Comparison of ENCODE assay signal across 10 mouse cellular contexts in the genomic region with DNA sequence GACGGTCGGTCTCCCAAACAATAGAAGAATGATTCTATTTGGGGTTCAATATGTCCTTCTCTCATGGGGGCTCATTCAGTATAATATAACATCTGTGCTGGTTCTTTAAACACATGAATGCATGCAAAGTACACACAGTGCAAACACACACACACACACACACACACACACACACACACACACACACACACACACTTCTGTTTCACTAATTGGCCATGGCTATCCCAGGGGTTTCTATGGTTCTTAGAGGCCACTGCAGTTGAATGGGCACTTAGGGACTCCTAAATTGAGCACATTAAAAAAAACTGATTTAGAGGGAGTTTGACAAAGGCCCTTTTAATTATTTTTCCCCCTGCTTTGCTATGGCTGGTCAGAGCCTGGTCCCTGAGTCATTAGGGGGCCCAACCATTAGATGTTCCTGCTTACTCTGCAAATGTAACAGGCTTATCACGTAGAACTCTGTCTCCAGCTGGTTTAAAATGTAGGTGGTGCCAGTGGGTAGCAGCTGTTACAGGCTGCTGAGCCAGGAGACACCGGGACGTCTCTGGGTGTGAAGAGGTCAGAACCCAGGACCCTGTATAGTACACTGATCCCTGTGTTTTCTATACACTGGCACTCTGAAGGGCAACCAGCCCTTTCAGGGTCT.
A peak's percentile ranks its signal among the peaks of the same experiment; 100 is the strongest.
DNase-seq lines count a peak whose midpoint lies in the region; ATAC-seq and TF ChIP-seq lines count a peak whose summit lies in the region.
"Had no signal": no experiment of that assay in that cellular context is flagged by ENCODE, and none has a peak within 500 bp of the region (broad histone marks: within the 10 kb centered on the region; RNA-seq: fewer than 3 reads in every experiment).

No protein-coding gene starts in this region.

- ATAC-seq in heart, embryonic 13.5 days (ENCODE audit: extremely low read depth, insufficient number of reproducible peaks, low FRiP score, low TSS enrichment): no peak
- peak; percentile 90 for ATAC-seq in hindbrain, embryonic 11.5 days (ENCODE audit: low FRiP score)

- H3K36me3 ChIP-seq in heart, embryonic 13.5 days: no peaks in the 10 kb centered on the region
- no peaks in the 10 kb centered on the region for H3K36me3 ChIP-seq in hindbrain, embryonic 11.5 days (ENCODE audit: control insufficient read depth, insufficient read depth, low read length)
- H3K36me3 ChIP-seq: lung, embryonic 15.5 days had no signal

- H3K27me3 ChIP-seq in heart, embryonic 13.5 days (replicated peaks): no peaks in the 10 kb centered on the region
- no peaks in the 10 kb centered on the region for H3K27me3 ChIP-seq in hindbrain, embryonic 11.5 days (ENCODE audit: control insufficient read depth, insufficient read depth, low read length)
- H3K27me3 ChIP-seq: lung, embryonic 15.5 days had no signal

- no peaks in the 10 kb centered on the region for H3K9me3 ChIP-seq in heart, embryonic 13.5 days
- H3K9me3 ChIP-seq in hindbrain, embryonic 11.5 days (ENCODE audit: control insufficient read depth, low read length): no peaks in the 10 kb centered on the region
- H3K9me3 ChIP-seq: lung, embryonic 15.5 days had no signal

- DNase-seq in heart, adult 11 months: no peak
- DNase-seq in brain, embryonic 14.5 days (ENCODE audit: low read depth): peak; percentile 91
- peak; percentile 58 for DNase-seq in hindbrain, embryonic 11.5 days (ENCODE audit: low spot score)
- DNase-seq in mesoderm, embryonic 11.5 days (ENCODE audit: low read depth, low spot score): peak; percentile 44
- DNase-seq in thymus, adult 18-20 months: no peak
- DNase-seq in ovary, postnatal 36 days (ENCODE audit: low spot score): no peak
- no peak for DNase-seq in left cerebral cortex, postnatal 14 days (ENCODE audit: low spot score in 2 of 2)
- DNase-seq: gastrocnemius, postnatal 14 days had no signal

- intact Hi-C loops in left cerebral cortex, postnatal 14 days (cut with DNase I): no loop called here

- peak overlapping the region; percentile 50; the same call in 1 of the 2 replicates for H3K9ac ChIP-seq in heart, embryonic 13.5 days
- no peak overlapping the region for H3K9ac ChIP-seq in hindbrain, embryonic 11.5 days (ENCODE audit: low read depth, low read length)
- H3K9ac ChIP-seq: lung, embryonic 15.5 days had no signal

- H3K27ac ChIP-seq in heart, embryonic 13.5 days (replicated peaks): 0 out of 2 replicates have a peak overlapping the region, but pooled peaks have one; percentile 39
- H3K27ac ChIP-seq in hindbrain, embryonic 11.5 days (ENCODE audit: low read depth, low read length): peak overlapping the region; percentile 78; the same call in 1 of the 2 replicates
- H3K27ac ChIP-seq: lung, embryonic 15.5 days had no signal

- no peak for TF ChIP-seq POLR2A in brain, embryonic 14.5 days (IDR thresholded peaks at IDR 0.05; ENCODE audit: borderline replicate concordance, extremely low read depth, insufficient read depth, insufficient read length, poor library complexity, severe bottlenecking)

- H3K4me3 ChIP-seq in heart, embryonic 13.5 days: peak overlapping the region; percentile 26
- H3K4me3 ChIP-seq in hindbrain, embryonic 11.5 days (ENCODE audit: low read depth, low read length): no peak overlapping the region
- H3K4me3 ChIP-seq: lung, embryonic 15.5 days had no signal

- TF ChIP-seq CTCF in brain, embryonic 14.5 days (IDR thresholded peaks at IDR 0.05; ENCODE audit: borderline replicate concordance, extremely low read depth, insufficient read depth, insufficient read length): no peak

- WGBS in heart, embryonic 13.5 days: 24% methylated on average over 5 of the region's 5 CpGs
- WGBS in hindbrain, embryonic 11.5 days: 18% methylated on average over 5 of the region's 5 CpGs

- H3K4me2 ChIP-seq in heart, embryonic 13.5 days: peak overlapping the region; percentile 58
- H3K4me2 ChIP-seq in hindbrain, embryonic 11.5 days (replicated peaks; ENCODE audit: low read depth, low read length): no peak overlapping the region
- H3K4me2 ChIP-seq: lung, embryonic 15.5 days had no signal

- peaks cover 39% of the 10 kb centered on the region for H3K4me1 ChIP-seq in heart, embryonic 13.5 days
- H3K4me1 ChIP-seq in hindbrain, embryonic 11.5 days (replicated peaks; ENCODE audit: control insufficient read depth, insufficient read depth, low read length): peaks cover 6% of the 10 kb centered on the region; the same call in 1 of the 2 replicates
- H3K4me1 ChIP-seq: lung, embryonic 15.5 days had no signal

Comparison
In these comparisons a context has a peak if more than half of its experiments do, and no peak if none do; other contexts are left out.
1. DNase-seq: peak in brain, embryonic 14.5 days (single experiment), hindbrain, embryonic 11.5 days (single experiment) and mesoderm, embryonic 11.5 days (single experiment); none in heart, adult 11 months (single experiment), thymus, adult 18-20 months (0 of 2), ovary, postnatal 36 days (single experiment) and left cerebral cortex, postnatal 14 days (0 of 2).